Mouse (Mus musculus): Measurements from ENCODE around the gene Wdr59.
A peak's percentile ranks its signal among the peaks of the same experiment; 100 is the strongest.
"Not testable (repeated sequence)": the region's sequence is repeated elsewhere in the genome, so short reads cannot be mapped to it uniquely, and the experiment has no call there.

Gene Wdr59

GRCm38 (mm10) chr8:111536978-111537764 lies 15.3 kb upstream of the Wdr59 start:
- peak; percentile 63 to 75 for DNase-seq

GRCm38 (mm10) chr8:111536031-111536977 lies 14.4 kb upstream of the Wdr59 start, which contains the start of gene Znrf1:
Gene Znrf1 (plus strand): TSS chr8:111536097.
- peak; percentile 89 to 90 for DNase-seq

- DNase-seq, result no peak
Measured at GRCm38 (mm10) chr8:111535491-111535890, 13.6 kb upstream of the Wdr59 start.

GRCm38 (mm10) chr8:111533503-111533902 lies 11.6 kb upstream of the Wdr59 start:
- peak; percentile 33 to 47 for DNase-seq

- DNase-seq, result no peak
Measured at GRCm38 (mm10) chr8:111531621-111532020, 9.7 kb upstream of the Wdr59 start.

GRCm38 (mm10) chr8:111531191-111531590 lies 9.3 kb upstream of the Wdr59 start:
- no peak for DNase-seq

GRCm38 (mm10) chr8:111528071-111528470 lies 6.2 kb upstream of the Wdr59 start:
- DNase-seq, result no peak

GRCm38 (mm10) chr8:111527149-111527548 lies 5.3 kb upstream of the Wdr59 start:
- DNase-seq, result no peak

GRCm38 (mm10) chr8:111526403-111527024 lies 4.6 kb upstream of the Wdr59 start:
- DNase-seq, result no peak

- no peak for DNase-seq
Measured at GRCm38 (mm10) chr8:111517466-111517865, 4.4 kb downstream of the Wdr59 start.

- peak in 1 of 2 experiments; percentile 42 for DNase-seq
Measured at GRCm38 (mm10) chr8:111516451-111517035, 5.3 kb downstream of the Wdr59 start.

- DNase-seq, result peak; percentile 59 to 69
Measured at GRCm38 (mm10) chr8:111513446-111513845, 8.4 kb downstream of the Wdr59 start.

- peak; percentile 60 for DNase-seq
Measured at GRCm38 (mm10) chr8:111512941-111513340, 9.0 kb downstream of the Wdr59 start.

GRCm38 (mm10) chr8:111510401-111510800 lies 11.5 kb downstream of the Wdr59 start:
- no peak for DNase-seq

GRCm38 (mm10) chr8:111509278-111509677 lies 12.6 kb downstream of the Wdr59 start:
- no peak for DNase-seq

- DNase-seq, result no peak
Measured at GRCm38 (mm10) chr8:111508566-111508965, 13.3 kb downstream of the Wdr59 start.

GRCm38 (mm10) chr8:111501724-111502464 lies 20.0 kb downstream of the Wdr59 start:
- no peak for DNase-seq

- not testable (repeated sequence) for DNase-seq
Measured at GRCm38 (mm10) chr8:111498249-111498648, 23.6 kb downstream of the Wdr59 start.

GRCm38 (mm10) chr8:111496326-111496725 lies 25.6 kb downstream of the Wdr59 start:
- DNase-seq, result no peak

- DNase-seq, result no peak
Measured at GRCm38 (mm10) chr8:111493176-111493575, 28.7 kb downstream of the Wdr59 start.

- DNase-seq, result no peak
Measured at GRCm38 (mm10) chr8:111492508-111492907, 29.4 kb downstream of the Wdr59 start.

- no peak for DNase-seq
Measured at GRCm38 (mm10) chr8:111491191-111491590, 30.7 kb downstream of the Wdr59 start.

All from cerebellum, postnatal 10 days (tissue).